Mouse (Mus musculus): ENCODE data around the gene Rasal1.

Rasal1 gene

DNA sequence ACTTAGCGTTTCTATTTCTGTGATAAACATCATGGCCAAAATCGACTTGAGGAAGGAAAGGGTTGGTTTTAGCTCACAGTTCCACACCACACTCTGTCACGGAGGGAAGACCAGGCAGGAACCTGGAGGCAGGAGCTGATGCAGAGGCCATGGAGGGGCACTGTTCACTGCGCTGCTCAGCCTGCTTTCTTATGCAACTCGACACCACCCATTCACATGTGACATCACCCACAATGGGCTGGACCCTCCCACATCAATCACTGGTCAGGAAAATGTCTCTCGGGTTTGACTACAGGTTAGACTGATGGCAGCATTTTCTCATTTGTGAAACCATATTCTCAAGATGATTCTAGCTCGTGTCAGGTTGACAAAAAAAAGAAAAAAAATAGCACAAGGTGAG lies 72.4 kb downstream of the Rasal1 start:
- DNase-seq (ENCODE audit: low read depth, low spot score) = no peak

- DNase-seq (ENCODE audit: low read depth, low spot score) = no peak
Measured at GRCm38 (mm10) chr5:120725811-120726455, 77.3 kb downstream of the Rasal1 start.

All from mesoderm, embryonic 11.5 days (tissue).